In the genomic region with DNA sequence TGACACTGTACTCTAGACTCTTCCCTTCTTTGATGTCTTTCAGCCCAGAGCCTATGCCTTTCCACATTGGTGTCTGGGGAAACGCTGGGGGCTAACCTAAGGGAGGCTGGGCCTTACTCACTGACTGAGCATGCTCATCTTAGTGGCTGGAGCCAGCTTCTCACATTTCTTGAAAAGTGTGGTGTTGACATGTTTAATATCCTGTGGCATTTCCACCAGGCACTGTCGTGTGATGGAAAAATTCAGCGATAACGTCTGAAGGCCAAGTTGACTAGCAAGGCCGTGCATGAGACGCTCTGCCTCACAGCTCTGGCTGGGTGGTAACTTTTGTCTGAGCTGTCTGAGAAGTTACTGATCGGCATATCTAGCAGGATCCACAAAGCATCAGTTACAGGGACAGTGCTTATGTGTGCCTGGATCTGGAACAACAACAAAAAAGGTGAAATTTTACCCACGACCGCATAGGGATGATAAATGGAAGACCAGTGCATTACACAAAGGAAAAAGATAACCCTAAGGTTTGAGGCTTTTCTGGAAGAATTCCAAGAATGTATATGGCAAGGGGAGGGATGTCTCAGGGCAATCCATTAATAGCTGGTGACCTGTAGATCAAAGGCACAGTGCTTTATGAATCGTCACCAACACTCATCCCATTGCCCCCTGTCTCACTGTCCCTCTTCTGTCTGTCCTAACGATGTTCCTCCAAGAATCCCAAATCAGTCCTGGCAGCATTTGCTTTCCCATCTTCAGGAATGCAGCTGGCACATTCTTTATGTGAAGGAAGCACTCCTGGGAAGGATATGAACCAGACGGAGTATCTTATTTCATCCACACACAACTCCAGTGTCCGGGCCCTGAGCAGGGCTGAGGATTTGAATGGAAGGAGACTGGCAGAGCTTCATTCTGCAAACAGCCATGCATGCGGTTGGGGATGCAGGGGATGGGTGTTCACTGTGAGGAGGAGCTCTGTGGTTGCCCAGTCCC, we compare ENCODE assay signal across 9 mouse cellular contexts.
DNase-seq lines count a peak whose midpoint lies in the region; ATAC-seq lines count a peak whose summit lies in the region.
"Had no signal": no experiment of that assay in that cellular context is flagged by ENCODE, and none has a peak within 500 bp of the region (broad histone marks: within the 10 kb centered on the region; RNA-seq: fewer than 3 reads in every experiment).

No protein-coding gene starts in this region.

- no peak overlapping the region for H3K4me2 ChIP-seq in kidney, embryonic 16.5 days (replicated peaks; ENCODE audit: low read depth, low read length)
- H3K4me2 ChIP-seq in limb, embryonic 12.5 days: no peak overlapping the region
- H3K4me2 ChIP-seq: liver, embryonic 12.5 days had no signal

- no peak overlapping the region for H3K4me3 ChIP-seq in kidney, embryonic 16.5 days (ENCODE audit: low read length)
- no peak overlapping the region for H3K4me3 ChIP-seq in limb, embryonic 12.5 days (replicated peaks)
- H3K4me3 ChIP-seq: liver, embryonic 12.5 days had no signal

- H3K27ac ChIP-seq in kidney, embryonic 16.5 days (ENCODE audit: low read length): peak overlapping the region; percentile 70
- peak overlapping the region; percentile 76 for H3K27ac ChIP-seq in limb, embryonic 12.5 days
- H3K27ac ChIP-seq: liver, embryonic 12.5 days had no signal

- no peaks in the 10 kb centered on the region for H3K36me3 ChIP-seq in kidney, embryonic 16.5 days (ENCODE audit: insufficient read depth, low read length)
- no peaks in the 10 kb centered on the region for H3K36me3 ChIP-seq in limb, embryonic 12.5 days
- H3K36me3 ChIP-seq: liver, embryonic 12.5 days had no signal

- 21% methylated on average over 14 of the region's 14 CpGs for WGBS in kidney, embryonic 16.5 days
- 48% methylated on average over 14 of the region's 14 CpGs for WGBS in limb, embryonic 12.5 days

- H3K27me3 ChIP-seq in kidney, embryonic 16.5 days (ENCODE audit: insufficient read depth, low read length): no peaks in the 10 kb centered on the region
- no peaks in the 10 kb centered on the region for H3K27me3 ChIP-seq in limb, embryonic 12.5 days
- H3K27me3 ChIP-seq: liver, embryonic 12.5 days had no signal

- H3K4me1 ChIP-seq in kidney, embryonic 16.5 days (ENCODE audit: insufficient read depth, low read length): peaks cover 57% of the 10 kb centered on the region
- peaks cover 65% of the 10 kb centered on the region for H3K4me1 ChIP-seq in limb, embryonic 12.5 days (replicated peaks)

- H3K9me3 ChIP-seq in kidney, embryonic 16.5 days (ENCODE audit: low read length): no peaks in the 10 kb centered on the region
- H3K9me3 ChIP-seq in limb, embryonic 12.5 days: no peaks in the 10 kb centered on the region
- H3K9me3 ChIP-seq: liver, embryonic 12.5 days had no signal

- H3K9ac ChIP-seq in kidney, embryonic 16.5 days (replicated peaks; ENCODE audit: low read length): no peak overlapping the region
- no peak overlapping the region for H3K9ac ChIP-seq in limb, embryonic 12.5 days (replicated peaks)
- H3K9ac ChIP-seq: liver, embryonic 12.5 days had no signal

- ATAC-seq in kidney, embryonic 16.5 days (ENCODE audit: low FRiP score, low TSS enrichment): no peak; the same call in 1 of the 2 replicates
- ATAC-seq in limb, embryonic 12.5 days (ENCODE audit: insufficient number of reproducible peaks, insufficient read depth, low FRiP score, low TSS enrichment, low read depth): no peak
- ATAC-seq: liver, embryonic 12.5 days had no signal

- peak; percentile 67 for DNase-seq in adrenal gland, adult 2 months
- DNase-seq in adrenal gland, adult 18-20 months (ENCODE audit: low spot score in 2 of 2): no peak
- no peak for DNase-seq in kidney, postnatal 36 days
- DNase-seq in adrenal gland, postnatal 14 days: peak; percentile 68
- no peak for DNase-seq in retina, postnatal 1 day
- DNase-seq in spleen, postnatal 10 days (ENCODE audit: low spot score in 2 of 2): no peak

Comparison
In these comparisons a context has a peak if more than half of its experiments do, and no peak if none do; other contexts are left out.
1. DNase-seq: peak in adrenal gland, adult 2 months (single experiment) and adrenal gland, postnatal 14 days (single experiment); none in adrenal gland, adult 18-20 months (0 of 2), kidney, postnatal 36 days (0 of 2), retina, postnatal 1 day (single experiment) and spleen, postnatal 10 days (0 of 2).